Mouse (Mus musculus): ENCODE measurements around the gene Ap3m1. TPM values are rescaled to one million over a fixed set of nuclear protein-coding genes. Genes with fewer than 3 reads are reported as not detected.

The Ap3m1 gene
- total RNA-seq, 2 experiments from 2014 or later = 62.9 to 72.4 TPM

GRCm38 (mm10) chr14:21031783-21032511 lies 20.4 kb downstream of the Ap3m1 start:
- peak; percentile 60 for DNase-seq (ENCODE audit: low spot score)
- intact Hi-C loops (cut with DNase I) = no loop called here

GRCm38 (mm10) chr14:21029025-21029659 lies 23.2 kb downstream of the Ap3m1 start:
- no peak for DNase-seq (ENCODE audit: low spot score)
- intact Hi-C loops (cut with DNase I) = no loop called here

- DNase-seq (ENCODE audit: low spot score) = no peak
- intact Hi-C loops (cut with DNase I) = no loop called here
These were observed 24.8 kb downstream of the Ap3m1 start for GRCm38 (mm10) chr14:21027542-21027941.

- no peak for DNase-seq (ENCODE audit: low spot score)
- intact Hi-C loops (cut with DNase I) = no loop called here
These were observed 31.9 kb downstream of the Ap3m1 start for GRCm38 (mm10) chr14:21020435-21020834.

GRCm38 (mm10) chr14:21018977-21019376 lies 33.3 kb downstream of the Ap3m1 start:
- intact Hi-C loops (cut with DNase I) = loop anchor here (5.0 kb wide), 1 partner anchor 217 kb away; no protein-coding TSS in a partner anchor
- no peak for DNase-seq (ENCODE audit: low spot score)

- DNase-seq (ENCODE audit: low spot score) = no peak
- intact Hi-C loops (cut with DNase I) = loop anchor here (5.0 kb wide), 1 partner anchor 216 kb away; no protein-coding TSS in a partner anchor
These were observed 34.4 kb downstream of the Ap3m1 start for GRCm38 (mm10) chr14:21017871-21018270.

GRCm38 (mm10) chr14:21013800-21014334 lies 38.4 kb downstream of the Ap3m1 start:
- intact Hi-C loops (cut with DNase I) = no loop called here
- DNase-seq (ENCODE audit: low spot score) = no peak

- intact Hi-C loops (cut with DNase I) = loop anchor here (10.0 kb wide), 1 partner anchor 245 kb away; no protein-coding TSS in a partner anchor
- DNase-seq (ENCODE audit: low spot score) = no peak
These were observed 52.7 kb downstream of the Ap3m1 start for GRCm38 (mm10) chr14:20999617-21000016.

GRCm38 (mm10) chr14:20997548-20997947 lies 54.8 kb downstream of the Ap3m1 start:
- DNase-seq (ENCODE audit: low spot score) = no peak
- intact Hi-C loops (cut with DNase I) = no loop called here

- intact Hi-C loops (cut with DNase I) = no loop called here
- no peak for DNase-seq (ENCODE audit: low spot score)
These were observed 55.9 kb downstream of the Ap3m1 start for GRCm38 (mm10) chr14:20996361-20996760.

- no peak for DNase-seq (ENCODE audit: low spot score)
- intact Hi-C loops (cut with DNase I) = no loop called here
These were observed 56.8 kb downstream of the Ap3m1 start for GRCm38 (mm10) chr14:20995497-20995896.

GRCm38 (mm10) chr14:20994475-20994874 lies 57.8 kb downstream of the Ap3m1 start:
- intact Hi-C loops (cut with DNase I) = loop anchor here (5.0 kb wide), 2 partner anchors 122 to 192 kb away; no protein-coding TSS in a partner anchor
- DNase-seq (ENCODE audit: low spot score) = no peak

- intact Hi-C loops (cut with DNase I) = loop anchor here (2.0 to 5.0 kb wide), 3 partner anchors 62 to 191 kb away; no protein-coding TSS in a partner anchor
- DNase-seq (ENCODE audit: low spot score) = peak; percentile 12
These were observed 59.1 kb downstream of the Ap3m1 start for GRCm38 (mm10) chr14:20993067-20993691.

GRCm38 (mm10) chr14:20991492-20991891 lies 60.8 kb downstream of the Ap3m1 start:
- intact Hi-C loops (cut with DNase I) = loop anchor here (5.0 kb wide), 2 partner anchors 119 to 189 kb away; no protein-coding TSS in a partner anchor
- no peak for DNase-seq (ENCODE audit: low spot score)

GRCm38 (mm10) chr14:20985482-20985881 lies 66.8 kb downstream of the Ap3m1 start:
- no peak for DNase-seq (ENCODE audit: low spot score)
- intact Hi-C loops (cut with DNase I) = loop anchor here (5.0 kb wide), 1 partner anchor 93 kb away; no protein-coding TSS in a partner anchor

- intact Hi-C loops (cut with DNase I) = no loop called here
These were observed 68.5 kb downstream of the Ap3m1 start for GRCm38 (mm10) chr14:20983832-20984231.

More at GRCm38 (mm10) chr14:20983832-20984231, 68.5 kb downstream of the Ap3m1 start:
- DNase-seq (ENCODE audit: low spot score) = peak; percentile 46

All from heart, postnatal 25 days (tissue).